Mouse (Mus musculus): ENCODE results near the gene Gna15. TPM values are rescaled to one million over a fixed set of nuclear protein-coding genes. Genes with fewer than 3 reads are reported as not detected.

Gene Gna15
- total RNA-seq, 2 experiments from 2014 or later, result 2.6 TPM; not detected in 1

GRCm38 (mm10) chr10:81457624-81458023 is 66.4 kb downstream of the Gna15 start:
- ATAC-seq (replicated peaks; ENCODE audit: low FRiP score, poor library complexity, severe bottlenecking), result no peak

GRCm38 (mm10) chr10:81456983-81457563 is 67.0 kb downstream of the Gna15 start:
- no peak for ATAC-seq (replicated peaks; ENCODE audit: low FRiP score, poor library complexity, severe bottlenecking)

DNA sequence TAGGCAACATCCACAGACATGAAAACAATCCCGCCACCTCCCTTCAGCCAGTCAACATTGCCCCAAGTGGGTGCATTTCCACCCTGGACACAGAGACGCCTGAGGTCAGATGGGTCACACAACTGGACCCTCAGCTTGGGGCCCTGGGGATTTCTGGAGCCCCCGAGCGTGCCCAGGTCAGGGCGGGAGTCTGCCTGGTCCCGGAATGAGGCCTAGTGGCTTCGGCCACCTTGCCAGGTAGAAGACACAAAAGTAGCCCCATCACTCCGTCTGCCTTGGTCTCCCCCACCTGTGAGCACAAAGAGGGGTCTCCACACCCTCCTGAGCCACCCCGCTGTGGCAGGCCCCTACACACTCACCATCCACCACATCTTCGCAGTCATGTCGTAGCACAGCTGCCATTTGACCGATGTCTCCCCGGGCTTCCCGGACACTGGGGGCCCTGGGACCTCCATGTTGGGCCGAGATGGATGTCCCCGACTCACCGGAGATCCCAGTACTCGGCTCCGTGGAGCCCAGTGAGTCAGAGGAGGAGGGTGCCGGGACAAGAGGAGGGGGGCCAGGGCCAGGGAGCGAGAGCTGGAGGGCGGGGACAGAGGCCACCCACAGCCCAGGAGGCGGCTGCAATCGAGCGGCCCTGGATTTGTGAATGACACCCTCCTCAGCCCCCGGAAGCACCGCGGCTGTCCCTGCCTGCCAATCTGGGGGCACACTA is 68.7 kb downstream of the Gna15 start, which contains the start of gene Nfic:
Gene Nfic, minus strand, starts transcription at position 455 of the 715 bp plus-strand sequence.
- ATAC-seq (replicated peaks; ENCODE audit: low FRiP score, poor library complexity, severe bottlenecking), result no peak

GRCm38 (mm10) chr10:81454106-81454505 is 69.9 kb downstream of the Gna15 start:
- no peak for ATAC-seq (replicated peaks; ENCODE audit: low FRiP score, poor library complexity, severe bottlenecking)

DNA sequence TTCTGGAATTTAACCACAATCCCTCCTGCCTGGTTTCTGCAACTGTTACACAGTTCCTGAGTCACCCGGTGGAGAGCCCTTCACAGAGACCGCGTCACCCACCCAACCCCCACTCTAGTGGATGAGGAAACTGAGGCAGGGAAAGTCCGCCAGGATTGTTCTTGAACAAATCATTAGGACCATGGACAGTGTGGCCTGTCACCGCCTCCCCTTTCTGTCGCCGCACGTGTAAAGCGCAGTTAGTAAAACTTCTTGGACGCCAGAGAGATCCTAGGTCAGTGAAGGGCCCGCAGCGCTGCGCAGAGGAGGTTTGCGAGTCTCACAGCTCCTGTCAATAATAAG is 71.1 kb downstream of the Gna15 start:
- no peak for ATAC-seq (replicated peaks; ENCODE audit: low FRiP score, poor library complexity, severe bottlenecking)

Other genes starting within 250 kb of the Gna15 start
- gene Tjp3, start 232.6 kb downstream of the Gna15 start, total RNA-seq (2015; ENCODE audit: low replicate concordance), result 3.2 TPM in 1 of 2 replicates, not detected in the other
- 0.23 TPM in 1 of 2 replicates, not detected in the other for gene Tjp3, start 232.6 kb downstream of the Gna15 start, total RNA-seq (2017; ENCODE audit: low replicate concordance)
- 13.0 and 15.1 TPM in 2 replicates for gene Pip5k1c, start 231.3 kb downstream of the Gna15 start, total RNA-seq (2015; ENCODE audit: low replicate concordance)
- 9.9 and 14.7 TPM in 2 replicates for gene Pip5k1c, start 231.3 kb downstream of the Gna15 start, total RNA-seq (2017; ENCODE audit: low replicate concordance)
- gene Cactin, start 203.1 kb downstream of the Gna15 start, total RNA-seq (2015; ENCODE audit: low replicate concordance), result 8.3 and 10.5 TPM in 2 replicates
- gene Cactin, start 203.1 kb downstream of the Gna15 start, total RNA-seq (2017; ENCODE audit: low replicate concordance), result 24.7 and 47.1 TPM in 2 replicates
- not detected in 2 replicates for gene Tbxa2r, start 195.5 kb downstream of the Gna15 start, total RNA-seq (2015; ENCODE audit: low replicate concordance)
- 0.90 TPM in 1 of 2 replicates, not detected in the other for gene Tbxa2r, start 195.5 kb downstream of the Gna15 start, total RNA-seq (2017; ENCODE audit: low replicate concordance)
- gene Gipc3, start 181.0 kb downstream of the Gna15 start, total RNA-seq (2015; ENCODE audit: low replicate concordance), result not detected in 2 replicates
- gene Gipc3, start 181.0 kb downstream of the Gna15 start, total RNA-seq (2017; ENCODE audit: low replicate concordance), result not detected in 2 replicates
- 49.9 and 58.7 TPM in 2 replicates for gene Hmg20b, start 173.7 kb downstream of the Gna15 start, total RNA-seq (2015; ENCODE audit: low replicate concordance)
- gene Hmg20b, start 173.7 kb downstream of the Gna15 start, total RNA-seq (2017; ENCODE audit: low replicate concordance), result 18.1 and 24.4 TPM in 2 replicates
- gene Mfsd12, start 166.7 kb downstream of the Gna15 start, total RNA-seq (2015; ENCODE audit: low replicate concordance), result 15.9 and 18.7 TPM in 2 replicates
- gene Mfsd12, start 166.7 kb downstream of the Gna15 start, total RNA-seq (2017; ENCODE audit: low replicate concordance), result 29.7 and 33.0 TPM in 2 replicates
- 5.4 and 15.1 TPM in 2 replicates for gene 4930404N11Rik, start 158.4 kb downstream of the Gna15 start, total RNA-seq (2015; ENCODE audit: low replicate concordance)
- 12.3 and 14.8 TPM in 2 replicates for gene 4930404N11Rik, start 158.4 kb downstream of the Gna15 start, total RNA-seq (2017; ENCODE audit: low replicate concordance)
- gene Fzr1, start 145.7 kb downstream of the Gna15 start, total RNA-seq (2015; ENCODE audit: low replicate concordance), result 235 and 246 TPM in 2 replicates
- gene Fzr1, start 145.7 kb downstream of the Gna15 start, total RNA-seq (2017; ENCODE audit: low replicate concordance), result 247 and 266 TPM in 2 replicates
- 8.8 TPM in 1 of 2 replicates, not detected in the other for gene Dohh, start 139.8 kb downstream of the Gna15 start, total RNA-seq (2015; ENCODE audit: low replicate concordance)
- gene Dohh, start 139.8 kb downstream of the Gna15 start, total RNA-seq (2017; ENCODE audit: low replicate concordance), result 4.0 and 17.2 TPM in 2 replicates
- 2.1 and 4.3 TPM in 2 replicates for gene Gm48551, start 139.8 kb downstream of the Gna15 start, total RNA-seq (2015; ENCODE audit: low replicate concordance)
- not detected in 2 replicates for gene Gm48551, start 139.8 kb downstream of the Gna15 start, total RNA-seq (2017; ENCODE audit: low replicate concordance)
- gene Gm48552, start 135.2 kb downstream of the Gna15 start, total RNA-seq (2015; ENCODE audit: low replicate concordance), result not detected in 2 replicates
- gene Gm48552, start 135.2 kb downstream of the Gna15 start, total RNA-seq (2017; ENCODE audit: low replicate concordance), result not detected in 2 replicates
- 5.4 and 7.5 TPM in 2 replicates for gene Smim24, start 131.2 kb downstream of the Gna15 start, total RNA-seq (2015; ENCODE audit: low replicate concordance)
- gene Smim24, start 131.2 kb downstream of the Gna15 start, total RNA-seq (2017; ENCODE audit: low replicate concordance), result 4.2 TPM in 1 of 2 replicates, not detected in the other
- gene Nfic, start 68.6 kb downstream of the Gna15 start, total RNA-seq (2015; ENCODE audit: low replicate concordance), result 10.1 and 15.1 TPM in 2 replicates
- gene Nfic, start 68.6 kb downstream of the Gna15 start, total RNA-seq (2017; ENCODE audit: low replicate concordance), result 0.45 and 0.90 TPM in 2 replicates
- not detected in 2 replicates for gene Celf5, start 41.5 kb downstream of the Gna15 start, total RNA-seq (2015; ENCODE audit: low replicate concordance)
- gene Celf5, start 41.5 kb downstream of the Gna15 start, total RNA-seq (2017; ENCODE audit: low replicate concordance), result not detected in 2 replicates
- 8.6 and 37.7 TPM in 2 replicates for gene Ncln, start 27.8 kb downstream of the Gna15 start, total RNA-seq (2015; ENCODE audit: low replicate concordance)
- gene Ncln, start 27.8 kb downstream of the Gna15 start, total RNA-seq (2017; ENCODE audit: low replicate concordance), result 8.7 and 27.1 TPM in 2 replicates
- gene S1pr4, start 24.1 kb downstream of the Gna15 start, total RNA-seq (2015; ENCODE audit: low replicate concordance), result 2.2 and 5.4 TPM in 2 replicates
- gene S1pr4, start 24.1 kb downstream of the Gna15 start, total RNA-seq (2017; ENCODE audit: low replicate concordance), result 2.3 and 3.7 TPM in 2 replicates
- 7.2 and 11.3 TPM in 2 replicates for gene Gna11, start 21.0 kb upstream of the Gna15 start, total RNA-seq (2015; ENCODE audit: low replicate concordance)
- gene Gna11, start 21.0 kb upstream of the Gna15 start, total RNA-seq (2017; ENCODE audit: low replicate concordance), result 8.0 and 11.0 TPM in 2 replicates
- 103 and 116 TPM in 2 replicates for gene Aes, start 35.3 kb upstream of the Gna15 start, total RNA-seq (2015; ENCODE audit: low replicate concordance)
- gene Aes, start 35.3 kb upstream of the Gna15 start, total RNA-seq (2017; ENCODE audit: low replicate concordance), result 44.2 and 47.5 TPM in 2 replicates
- gene Tle2, start 50.3 kb upstream of the Gna15 start, total RNA-seq (2015; ENCODE audit: low replicate concordance), result not detected in 2 replicates
- not detected in 2 replicates for gene Tle2, start 50.3 kb upstream of the Gna15 start, total RNA-seq (2017; ENCODE audit: low replicate concordance)
- gene Tle6, start 76.8 kb upstream of the Gna15 start, total RNA-seq (2015; ENCODE audit: low replicate concordance), result not detected in 2 replicates
- 4.1 TPM in 1 of 2 replicates, not detected in the other for gene Tle6, start 76.8 kb upstream of the Gna15 start, total RNA-seq (2017; ENCODE audit: low replicate concordance)
- 2.2 TPM in 1 of 2 replicates, not detected in the other for gene BC025920, start 82.0 kb upstream of the Gna15 start, total RNA-seq (2015; ENCODE audit: low replicate concordance)
- gene BC025920, start 82.0 kb upstream of the Gna15 start, total RNA-seq (2017; ENCODE audit: low replicate concordance), result 1.7 and 2.4 TPM in 2 replicates
- gene Sirt6, start 103.6 kb upstream of the Gna15 start, total RNA-seq (2015; ENCODE audit: low replicate concordance), result 5.4 and 7.2 TPM in 2 replicates
- 0.23 and 1.3 TPM in 2 replicates for gene Sirt6, start 103.6 kb upstream of the Gna15 start, total RNA-seq (2017; ENCODE audit: low replicate concordance)
- gene Ankrd24, start 104.3 kb upstream of the Gna15 start, total RNA-seq (2015; ENCODE audit: low replicate concordance), result not detected in 2 replicates
- not detected in 2 replicates for gene Ankrd24, start 104.3 kb upstream of the Gna15 start, total RNA-seq (2017; ENCODE audit: low replicate concordance)
- not detected in 2 replicates for gene Gm10778, start 124.8 kb upstream of the Gna15 start, total RNA-seq (2015; ENCODE audit: low replicate concordance)
- 3.0 TPM in 1 of 2 replicates, not detected in the other for gene Gm10778, start 124.8 kb upstream of the Gna15 start, total RNA-seq (2017; ENCODE audit: low replicate concordance)
- 4.3 and 7.5 TPM in 2 replicates for gene Zfp433, start 180.6 kb upstream of the Gna15 start, total RNA-seq (2015; ENCODE audit: low replicate concordance)
- gene Zfp433, start 180.6 kb upstream of the Gna15 start, total RNA-seq (2017; ENCODE audit: low replicate concordance), result 11.2 and 12.0 TPM in 2 replicates
- gene Gm3055, start 246.9 kb upstream of the Gna15 start, total RNA-seq (2015; ENCODE audit: low replicate concordance), result not detected in 2 replicates
- gene Gm3055, start 246.9 kb upstream of the Gna15 start, total RNA-seq (2017; ENCODE audit: low replicate concordance), result 0.76 TPM in 1 of 2 replicates, not detected in the other